Mouse (Mus musculus): ENCODE data around the gene Adam12. TPM values are rescaled to one million over a fixed set of nuclear protein-coding genes. Genes with fewer than 3 reads are reported as not detected.

The Adam12 gene
- polyA plus RNA-seq, 1 experiment from 2014 or later: 5.4 TPM

GRCm38 (mm10) chr7:133923994-133924393, 308.0 kb downstream of the Adam12 start:
- Histone ChIP-seq H3K36me3 (ENCODE audit: control insufficient read depth, insufficient read depth, low read length) (no peaks in the 10 kb centered on the region), H3K9ac (ENCODE audit: low read length) (no peak overlapping the region), H3K4me1 (ENCODE audit: control insufficient read depth, insufficient read depth, low read length) (no peaks in the 10 kb centered on the region), H3K9me3 (ENCODE audit: control insufficient read depth, low read length) (no peaks in the 10 kb centered on the region), H3K27ac (ENCODE audit: low read depth, low read length) (no peak overlapping the region), H3K27me3 (ENCODE audit: control insufficient read depth, insufficient read depth, low read length) (no peaks in the 10 kb centered on the region), H3K4me2 (ENCODE audit: low read depth) (no peak overlapping the region), H3K4me3 (ENCODE audit: low read depth, low read length) (no peak overlapping the region)
- WGBS: 77% methylated on average over 6 of the region's 6 CpGs
- DNase-seq (ENCODE audit: low spot score) (no peak), ATAC-seq (ENCODE audit: insufficient read depth, low FRiP score, low TSS enrichment) (no peak)

DNA sequence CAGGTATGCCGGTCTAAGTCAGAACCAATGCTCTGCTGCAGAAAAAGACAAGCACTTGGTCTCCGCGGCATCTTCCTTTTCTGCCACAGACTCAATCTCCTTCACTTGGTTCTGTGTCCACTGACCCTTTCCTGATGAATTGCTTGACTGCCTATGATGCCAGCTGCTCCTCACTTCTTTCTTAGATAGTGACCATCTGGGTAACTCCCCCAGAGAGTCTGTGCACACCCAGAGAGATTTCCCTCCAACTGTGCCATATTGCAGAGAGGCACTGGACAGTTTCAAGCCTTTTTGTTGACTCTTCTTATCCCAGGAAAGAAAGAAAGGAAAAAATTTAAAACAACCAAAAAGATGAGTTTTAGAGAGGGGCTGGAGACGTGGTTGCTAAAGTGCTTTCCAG, 310.7 kb downstream of the Adam12 start:
- no peak for DNase-seq (ENCODE audit: low spot score)
- H3K27me3 ChIP-seq (ENCODE audit: control insufficient read depth, insufficient read depth, low read length): no peaks in the 10 kb centered on the region
- H3K4me1 ChIP-seq (ENCODE audit: control insufficient read depth, insufficient read depth, low read length): no peaks in the 10 kb centered on the region
- WGBS: 91% methylated on average over 4 of the region's 4 CpGs
- H3K27ac ChIP-seq (ENCODE audit: low read depth, low read length): no peak overlapping the region
- no peaks in the 10 kb centered on the region for H3K9me3 ChIP-seq (ENCODE audit: control insufficient read depth, low read length)
- H3K9ac ChIP-seq (ENCODE audit: low read length): no peak overlapping the region
- ATAC-seq (ENCODE audit: insufficient read depth, low FRiP score, low TSS enrichment): no peak
- no peak overlapping the region for H3K4me3 ChIP-seq (ENCODE audit: low read depth, low read length)
- H3K4me2 ChIP-seq (ENCODE audit: low read depth): no peak overlapping the region
- no peaks in the 10 kb centered on the region for H3K36me3 ChIP-seq (ENCODE audit: control insufficient read depth, insufficient read depth, low read length)

DNA sequence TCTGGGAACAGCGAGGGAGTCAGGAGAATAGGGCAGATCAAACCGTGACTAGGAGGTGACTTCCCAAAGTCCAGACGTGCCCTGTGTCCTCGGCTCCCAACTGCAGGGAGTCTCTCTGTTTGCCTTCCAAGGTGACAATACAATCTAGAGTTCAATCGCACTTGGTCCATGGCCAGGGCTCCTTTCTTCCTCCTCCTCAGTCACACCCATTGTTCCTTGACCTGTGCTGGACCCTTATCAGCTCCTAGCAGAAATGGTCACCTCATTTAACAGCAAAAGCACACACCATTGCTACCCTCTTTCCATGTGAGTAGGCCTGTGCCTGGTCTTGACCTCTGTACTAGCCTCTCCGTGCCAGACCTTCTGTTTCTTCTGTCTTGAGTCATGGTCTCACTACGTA, 311.2 kb downstream of the Adam12 start:
- WGBS: 76% methylated on average over 7 of the region's 7 CpGs
- no peak overlapping the region for H3K4me3 ChIP-seq (ENCODE audit: low read depth, low read length)
- no peak for ATAC-seq (ENCODE audit: insufficient read depth, low FRiP score, low TSS enrichment)

GRCm38 (mm10) chr7:133919918-133920317, 312.0 kb downstream of the Adam12 start:
- Histone ChIP-seq H3K9ac (ENCODE audit: low read length) (no peak overlapping the region), H3K4me3 (ENCODE audit: low read depth, low read length) (no peak overlapping the region), H3K27ac (ENCODE audit: low read depth, low read length) (no peak overlapping the region), H3K36me3 (ENCODE audit: control insufficient read depth, insufficient read depth, low read length) (no peaks in the 10 kb centered on the region), H3K4me2 (ENCODE audit: low read depth) (no peak overlapping the region), H3K9me3 (ENCODE audit: control insufficient read depth, low read length) (no peaks in the 10 kb centered on the region), H3K27me3 (ENCODE audit: control insufficient read depth, insufficient read depth, low read length) (no peaks in the 10 kb centered on the region), H3K4me1 (ENCODE audit: control insufficient read depth, insufficient read depth, low read length) (no peaks in the 10 kb centered on the region)
- no peak for DNase-seq (ENCODE audit: low spot score)
- WGBS: 91% methylated on average over 5 of the region's 5 CpGs
- ATAC-seq (ENCODE audit: insufficient read depth, low FRiP score, low TSS enrichment): no peak

More for the DNA sequence above, 311.2 kb downstream of the Adam12 start:
- Histone ChIP-seq H3K9me3 (ENCODE audit: control insufficient read depth, low read length) (no peaks in the 10 kb centered on the region), H3K27ac (ENCODE audit: low read depth, low read length) (no peak overlapping the region), H3K4me1 (ENCODE audit: control insufficient read depth, insufficient read depth, low read length) (no peaks in the 10 kb centered on the region), H3K27me3 (ENCODE audit: control insufficient read depth, insufficient read depth, low read length) (no peaks in the 10 kb centered on the region), H3K4me2 (ENCODE audit: low read depth) (no peak overlapping the region), H3K9ac (ENCODE audit: low read length) (no peak overlapping the region), H3K36me3 (ENCODE audit: control insufficient read depth, insufficient read depth, low read length) (no peaks in the 10 kb centered on the region)
- DNase-seq (ENCODE audit: low spot score): no peak

- WGBS: 64% methylated on average over 5 of the region's 5 CpGs
- ATAC-seq (ENCODE audit: insufficient read depth, low FRiP score, low TSS enrichment) (no peak), DNase-seq (ENCODE audit: low spot score) (no peak)
- no peak overlapping the region for H3K27ac ChIP-seq (ENCODE audit: low read depth, low read length)
- H3K4me2 ChIP-seq (ENCODE audit: low read depth): no peak overlapping the region
- H3K9me3 ChIP-seq (ENCODE audit: control insufficient read depth, low read length): no peaks in the 10 kb centered on the region
- H3K27me3 ChIP-seq (ENCODE audit: control insufficient read depth, insufficient read depth, low read length): no peaks in the 10 kb centered on the region
- H3K36me3 ChIP-seq (ENCODE audit: control insufficient read depth, insufficient read depth, low read length): no peaks in the 10 kb centered on the region
- no peak overlapping the region for H3K9ac ChIP-seq (ENCODE audit: low read length)
- H3K4me1 ChIP-seq (ENCODE audit: control insufficient read depth, insufficient read depth, low read length): no peaks in the 10 kb centered on the region
- H3K4me3 ChIP-seq (ENCODE audit: low read depth, low read length): no peak overlapping the region
Observed at GRCm38 (mm10) chr7:133919306-133919705, 312.6 kb downstream of the Adam12 start.

DNA sequence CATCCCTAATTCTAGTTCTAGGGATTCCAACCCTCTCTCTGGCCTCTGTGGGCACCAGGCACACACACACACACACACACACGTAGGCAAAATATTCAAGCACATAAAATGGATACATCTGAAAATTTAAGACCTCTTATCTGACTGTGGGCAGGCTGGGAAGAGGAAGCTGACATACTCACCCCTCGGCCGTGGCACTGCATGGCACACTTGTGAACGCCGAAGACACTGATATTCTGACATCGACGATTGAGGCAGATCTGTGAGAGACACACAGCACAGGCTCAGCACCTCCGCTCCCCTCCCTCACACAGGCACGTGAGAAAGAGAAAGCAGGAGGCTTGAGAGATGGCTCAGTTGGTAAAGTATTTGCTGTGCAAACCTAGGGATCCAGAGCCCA, 315.7 kb downstream of the Adam12 start:
- DNase-seq (ENCODE audit: low spot score) (no peak), ATAC-seq (ENCODE audit: insufficient read depth, low FRiP score, low TSS enrichment) (no peak)
- Histone ChIP-seq H3K9me3 (ENCODE audit: control insufficient read depth, low read length) (no peaks in the 10 kb centered on the region), H3K4me3 (ENCODE audit: low read depth, low read length) (no peak overlapping the region), H3K36me3 (ENCODE audit: control insufficient read depth, insufficient read depth, low read length) (no peaks in the 10 kb centered on the region), H3K4me1 (ENCODE audit: control insufficient read depth, insufficient read depth, low read length) (no peaks in the 10 kb centered on the region), H3K9ac (ENCODE audit: low read length) (no peak overlapping the region), H3K27ac (ENCODE audit: low read depth, low read length) (no peak overlapping the region), H3K4me2 (ENCODE audit: low read depth) (no peak overlapping the region), H3K27me3 (ENCODE audit: control insufficient read depth, insufficient read depth, low read length) (no peaks in the 10 kb centered on the region)
- WGBS: 87% methylated on average over 9 of the region's 9 CpGs

DNA sequence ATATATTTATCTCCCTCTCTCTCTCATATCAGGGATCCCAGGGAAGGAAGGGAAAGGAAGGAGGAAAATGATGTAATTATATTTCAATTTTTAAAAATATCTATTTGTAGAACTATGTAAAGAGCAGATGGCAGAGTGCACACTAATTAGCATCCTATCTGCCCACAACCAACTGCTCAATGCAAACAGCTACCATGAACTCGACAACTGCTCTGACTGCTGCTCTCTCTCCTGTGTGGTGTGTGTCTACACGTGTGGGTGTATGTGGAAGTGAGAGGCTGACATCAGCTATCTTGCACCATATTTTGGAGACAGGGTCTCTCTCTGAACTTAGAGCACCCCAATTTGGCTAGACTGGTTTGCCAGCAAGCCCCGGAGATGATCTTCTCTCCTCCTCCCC, 320.1 kb downstream of the Adam12 start:
- Histone ChIP-seq H3K4me1 (ENCODE audit: control insufficient read depth, insufficient read depth, low read length) (no peaks in the 10 kb centered on the region; the same call in 1 of the 2 replicates), H3K36me3 (ENCODE audit: control insufficient read depth, insufficient read depth, low read length) (no peaks in the 10 kb centered on the region)
- no peak for DNase-seq (ENCODE audit: low spot score)

DNA sequence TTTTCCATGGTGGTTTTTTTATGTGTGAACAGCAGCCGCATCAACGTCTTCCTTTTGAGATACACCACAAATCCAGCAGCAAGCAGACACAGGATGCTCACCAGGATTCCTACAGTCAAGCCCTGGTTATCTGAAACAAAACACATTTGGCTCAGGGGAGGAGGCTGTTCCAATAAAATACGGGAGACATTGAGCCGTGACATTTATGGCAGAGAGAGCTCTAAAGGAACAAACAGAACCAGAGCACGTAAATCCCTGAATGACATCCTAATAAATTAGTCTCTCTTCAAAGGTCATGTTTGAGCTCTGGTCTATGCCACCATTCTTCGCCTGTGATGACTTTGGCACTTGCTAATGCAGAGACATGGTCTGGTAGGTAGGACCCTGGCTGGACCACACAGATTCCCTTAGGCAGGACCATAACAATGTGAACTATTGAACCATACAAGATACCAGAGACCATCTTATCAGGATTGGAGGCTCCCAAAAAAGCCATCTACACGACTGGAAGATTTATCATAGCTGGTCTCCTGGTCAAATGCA, 322.0 kb downstream of the Adam12 start:
- no peak for DNase-seq (ENCODE audit: low spot score)
- Histone ChIP-seq H3K4me1 (ENCODE audit: control insufficient read depth, insufficient read depth, low read length) (no peaks in the 10 kb centered on the region; the same call in 1 of the 2 replicates), H3K27ac (ENCODE audit: low read depth, low read length) (no peak overlapping the region), H3K9me3 (ENCODE audit: control insufficient read depth, low read length) (no peaks in the 10 kb centered on the region), H3K4me2 (ENCODE audit: low read depth) (no peak overlapping the region), H3K9ac (ENCODE audit: low read length) (no peak overlapping the region), H3K36me3 (ENCODE audit: control insufficient read depth, insufficient read depth, low read length) (no peaks in the 10 kb centered on the region), H3K4me3 (ENCODE audit: low read depth, low read length) (no peak overlapping the region), H3K27me3 (ENCODE audit: control insufficient read depth, insufficient read depth, low read length) (no peaks in the 10 kb centered on the region)
- WGBS: 28% methylated on average over 7 of the region's 7 CpGs
- no peak for ATAC-seq (ENCODE audit: insufficient read depth, low FRiP score, low TSS enrichment)

More for the DNA sequence above, 320.1 kb downstream of the Adam12 start:
- no peak overlapping the region for H3K4me3 ChIP-seq (ENCODE audit: low read depth, low read length)
- no peak overlapping the region for H3K9ac ChIP-seq (ENCODE audit: low read length)
- H3K9me3 ChIP-seq (ENCODE audit: control insufficient read depth, low read length): no peaks in the 10 kb centered on the region
- H3K27me3 ChIP-seq (ENCODE audit: control insufficient read depth, insufficient read depth, low read length): no peaks in the 10 kb centered on the region
- ATAC-seq (ENCODE audit: insufficient read depth, low FRiP score, low TSS enrichment): no peak
- WGBS: 93% methylated on average over 3 of the region's 3 CpGs
- H3K27ac ChIP-seq (ENCODE audit: low read depth, low read length): no peak overlapping the region
- H3K4me2 ChIP-seq (ENCODE audit: low read depth): no peak overlapping the region

DNA sequence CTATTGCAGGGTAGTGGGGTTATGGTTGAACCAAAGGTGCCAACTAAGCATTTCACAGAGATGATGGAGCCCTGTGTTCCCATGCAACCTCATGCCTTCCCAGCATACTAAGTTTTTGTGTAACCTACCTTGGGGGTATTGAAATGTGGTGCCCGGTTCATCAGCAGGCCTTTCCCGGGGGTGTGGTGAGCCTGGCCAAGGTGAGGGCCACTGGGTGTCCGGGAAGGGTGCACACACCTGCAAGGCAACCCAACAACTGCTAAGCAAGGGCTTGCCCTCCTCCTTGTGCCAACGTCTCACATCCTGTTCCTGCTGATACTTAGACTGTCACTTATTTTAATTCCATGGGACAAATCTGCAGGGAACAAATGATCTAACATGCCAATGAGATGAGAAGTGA, 323.0 kb downstream of the Adam12 start:
- Histone ChIP-seq H3K36me3 (ENCODE audit: control insufficient read depth, insufficient read depth, low read length) (no peaks in the 10 kb centered on the region), H3K9ac (ENCODE audit: low read length) (no peak overlapping the region), H3K9me3 (ENCODE audit: control insufficient read depth, low read length) (no peaks in the 10 kb centered on the region), H3K27me3 (ENCODE audit: control insufficient read depth, insufficient read depth, low read length) (no peaks in the 10 kb centered on the region), H3K4me3 (ENCODE audit: low read depth, low read length) (no peak overlapping the region), H3K4me1 (ENCODE audit: control insufficient read depth, insufficient read depth, low read length) (no peaks in the 10 kb centered on the region; the same call in 1 of the 2 replicates), H3K27ac (ENCODE audit: low read depth, low read length) (no peak overlapping the region), H3K4me2 (ENCODE audit: low read depth) (no peak overlapping the region)
- DNase-seq (ENCODE audit: low spot score) (no peak), ATAC-seq (ENCODE audit: insufficient read depth, low FRiP score, low TSS enrichment) (no peak)
- WGBS: 94% methylated on average over 4 of the region's 4 CpGs

All from neural tube, embryonic 11.5 days (tissue).